9 mouse cellular contexts compared by ENCODE assay signal in the genomic region with DNA sequence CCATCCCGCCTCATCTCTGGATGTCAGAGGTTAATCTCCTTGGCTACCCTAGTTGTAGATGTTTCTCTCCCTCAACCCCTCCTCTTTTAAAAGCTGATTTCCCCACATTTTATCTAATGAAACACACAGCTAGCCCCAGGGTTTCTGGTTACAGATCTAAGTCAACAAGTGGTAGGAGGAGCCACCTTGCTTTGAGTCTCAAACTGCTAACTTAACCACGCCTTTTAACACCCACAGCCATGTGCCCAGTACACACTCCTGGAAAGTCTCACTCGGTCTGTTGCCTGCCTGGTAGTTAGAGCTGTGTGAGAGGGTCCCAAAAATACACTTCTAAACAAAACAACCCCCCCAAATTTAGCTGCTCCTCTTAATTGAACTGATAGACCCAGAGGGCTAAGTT.
DNase-seq lines count a peak whose midpoint lies in the region; ATAC-seq lines count a peak whose summit lies in the region.
"Had no signal": no experiment of that assay in that cellular context is flagged by ENCODE, and none has a peak within 500 bp of the region (broad histone marks: within the 10 kb centered on the region; RNA-seq: fewer than 3 reads in every experiment).

No protein-coding gene starts in this region.

- 16% methylated on average over 3 of the region's 3 CpGs for WGBS in heart, embryonic 14.5 days

- no peak for DNase-seq in heart, adult 11 months
- peak; percentile 64 for DNase-seq in R1 (ENCODE audit: low read depth, low spot score)
- peak; percentile 4 for DNase-seq in induced T-regulatory cell, adult 2 months (ENCODE audit: low read depth)
- no peak for DNase-seq in urinary bladder, adult 18-20 months (ENCODE audit: low spot score in 2 of 2)
- DNase-seq in frontal cortex, postnatal 36 days (ENCODE audit: low spot score in 2 of 2) = no peak
- no peak for DNase-seq in layer of hippocampus, postnatal 25 days (ENCODE audit: extremely low spot score in 1 of 2, low spot score in 1 of 2)
- DNase-seq: gastrocnemius, postnatal 36 days had no signal

- H3K9me3 ChIP-seq in heart, embryonic 14.5 days (ENCODE audit: control insufficient read depth, low read length) = no peaks in the 10 kb centered on the region

- peaks cover 13 to 30% of the 10 kb centered on the region in 2 experiments for H3K4me1 ChIP-seq in heart, embryonic 14.5 days (ENCODE audit: control insufficient read depth in 2 of 2, insufficient read depth in 2 of 2, low read length in 2 of 2)

- H3K27me3 ChIP-seq in heart, embryonic 14.5 days (ENCODE audit: control insufficient read depth, insufficient read depth, low read length) = no peaks in the 10 kb centered on the region

- peak overlapping the region; percentile 32 for H3K9ac ChIP-seq in heart, embryonic 14.5 days (ENCODE audit: low read length)

- H3K36me3 ChIP-seq in heart, embryonic 14.5 days (ENCODE audit: control insufficient read depth, insufficient read depth, low read length) = no peaks in the 10 kb centered on the region

- no peak overlapping the region for H3K27ac ChIP-seq in heart, embryonic 14.5 days (replicated peaks in 1 of 2; ENCODE audit: control insufficient read depth in 1 of 2, insufficient read depth in 1 of 2, low read depth in 2 of 2, low read length in 2 of 2)

- peak overlapping the region; percentile 69 for H3K4me2 ChIP-seq in heart, embryonic 14.5 days (ENCODE audit: low read length)

- 0 out of 2 replicates have a peak, but pooled peaks have one; percentile 35 for ATAC-seq in heart, embryonic 14.5 days (ENCODE audit: insufficient number of reproducible peaks, insufficient read depth, low FRiP score, low read depth)
- peak; percentile 93 for ATAC-seq in megakaryocyte-erythroid progenitor cell, adult 5-6 weeks (replicated peaks; ENCODE audit: low FRiP score, low TSS enrichment, poor library complexity, severe bottlenecking)

- H3K4me3 ChIP-seq in heart, embryonic 14.5 days (ENCODE audit: control insufficient read depth in 1 of 2, insufficient read depth in 1 of 2, low read depth in 1 of 2, low read length in 2 of 2) = peak overlapping the region; percentile 27 to 35; a peak in 2 of 4 replicates

Comparison
In these comparisons a context has a peak if more than half of its experiments do, and no peak if none do; other contexts are left out.
1. DNase-seq: peak in R1 (single experiment) and induced T-regulatory cell, adult 2 months (single experiment); none in heart, adult 11 months (single experiment), urinary bladder, adult 18-20 months (0 of 2), frontal cortex, postnatal 36 days (0 of 2) and layer of hippocampus, postnatal 25 days (0 of 2).